Mouse (Mus musculus) cortical plate, adult 2 months (tissue): ENCODE data around the gene Cdh12.

Experiments
- CTCF ChIP-seq: fragments of 200-500 bp; IDR thresholded peaks from 2 replicates; pipeline ENCODE4 v1.5.1; 2011; ENCODE audit warnings: mild to moderate bottlenecking, control low read depth, low read length; ENCODE audit not compliant: insufficient read depth; ENCODE audit errors: extremely low read depth
- POLR2A ChIP-seq: fragments of 200-500 bp; IDR thresholded peaks from 2 replicates; pipeline ENCODE4 v1.6.1; 2011; ENCODE audit warnings: mild to moderate bottlenecking, low read length, control low read depth; ENCODE audit not compliant: insufficient read depth; ENCODE audit errors: extremely low read depth

- TF ChIP-seq CTCF, result no peak
- no peak for TF ChIP-seq POLR2A
These were observed 683.9 kb downstream of the Cdh12 start for GRCm38 (mm10) chr15:21132999-21133398.
